Mouse (Mus musculus) heart, embryonic 16.5 days (tissue): Measurements from ENCODE around the gene Col11a2. TPM values are rescaled to one million over a fixed set of nuclear protein-coding genes. Genes with fewer than 3 reads are reported as not detected.

Source experiments
- ATAC-seq: fragments of 200-750 bp; cut with Nextera tagmentation; replicated peaks from 2 replicates; pipeline ENCODE4 v1.8.0; 2017; ENCODE audit warnings: moderate number of reproducible peaks; ENCODE audit not compliant: insufficient read depth, low FRiP score; ENCODE audit errors: extremely low read depth
- H3K27ac ChIP-seq: fragments of 300-500 bp; sonication (generic); 2 replicates; pipeline ENCODE4 v1.5.1; 2014; ENCODE audit warnings: mild to moderate bottlenecking, low read length, control low read depth, moderate library complexity
- H3K27me3 ChIP-seq: fragments of 300-500 bp; sonication (generic); 2 replicates; pipeline ENCODE4 v1.6.1; 2014; ENCODE audit warnings: low read length, mixed read lengths; ENCODE audit not compliant: control insufficient read depth, insufficient read depth
- H3K36me3 ChIP-seq: fragments of 300-500 bp; sonication (generic); 2 replicates; pipeline ENCODE4 v1.6.1; 2014; ENCODE audit not compliant: control insufficient read depth, insufficient read depth
- H3K4me1 ChIP-seq: fragments of 300-500 bp; sonication (generic); 2 replicates; pipeline ENCODE4 v1.6.1; 2014; ENCODE audit warnings: low read length, mixed read lengths; ENCODE audit not compliant: control insufficient read depth, insufficient read depth
- H3K4me2 ChIP-seq: fragments of 300-500 bp; sonication (generic); 2 replicates; pipeline ENCODE4 v1.6.1; 2014; ENCODE audit warnings: low read depth, mild to moderate bottlenecking, control low read depth, low read length
- H3K4me3 ChIP-seq: fragments of 300-500 bp; sonication (generic); 2 replicates; pipeline ENCODE4 v1.5.1; 2014; ENCODE audit warnings: mild to moderate bottlenecking, control low read depth, low read length
- H3K9ac ChIP-seq: fragments of 300-500 bp; sonication (generic); 2 replicates; pipeline ENCODE4 v1.6.1; 2014; ENCODE audit warnings: low read length, control low read depth
- H3K9me3 ChIP-seq: fragments of 300-500 bp; sonication (generic); replicated peaks from 2 replicates; pipeline ENCODE4 v1.6.1; 2016; ENCODE audit warnings: low read length; ENCODE audit not compliant: control insufficient read depth
- WGBS: fragments of 180-500 bp; shearing (Covaris S2); extraction: QIAGEN DNeasy Blood & Tissue Kit; methylation state at CpG from one replicate; pipeline ENCODE4 v1.1.7; 2014; 5-methylcytosine and 5-hydroxymethylcytosine counted together
- polyA plus RNA-seq: library from polyadenylated mRNA; unstranded; fragments of >200 nt; fragmentation: Nextera tagmentation; extraction: Ambion mirVana; gene quantifications from 2 replicates; pipeline ENCODE4 v1.2.1, GENCODE M21; 2015

The Col11a2 gene
- polyA plus RNA-seq, 1 experiment from 2014 or later = 1.2 TPM

DNA sequence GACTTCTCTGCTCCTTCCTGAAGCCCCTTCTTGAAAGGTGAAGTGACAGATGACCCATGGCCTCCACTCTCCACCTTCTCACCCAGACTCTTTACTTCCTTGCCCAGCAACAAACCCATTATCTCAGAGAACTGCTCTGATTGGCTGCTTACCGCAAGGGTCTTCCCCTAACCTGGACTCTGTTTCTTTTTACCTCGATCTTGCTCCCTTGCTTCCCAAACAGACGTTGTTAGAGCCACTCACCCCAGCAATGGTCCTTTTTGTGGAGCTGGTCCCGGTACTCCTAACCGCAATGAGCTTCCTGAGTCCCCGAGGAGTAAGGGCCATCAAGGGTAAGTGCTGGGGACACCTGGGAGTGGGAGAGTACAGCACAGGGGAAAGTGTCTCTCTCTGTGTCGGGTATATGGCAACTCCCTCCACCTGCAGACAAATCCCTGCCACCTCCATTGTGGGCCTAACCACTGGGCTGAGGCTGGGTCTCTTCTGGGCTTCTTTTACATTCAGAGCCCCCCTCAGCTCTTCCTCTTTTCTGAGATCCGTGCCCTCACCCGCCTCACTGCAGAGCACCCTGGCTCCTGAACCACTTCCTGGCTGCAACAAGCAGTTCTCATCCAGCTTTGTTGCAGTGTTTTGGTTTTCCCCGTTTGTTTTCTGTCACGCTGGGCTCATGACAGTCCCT is 53.1 kb downstream of the Col11a2 start, which contains the start of gene H2-Oa:
Gene H2-Oa (plus strand): TSS at position 144 of the 679 bp plus-strand sequence.
- Histone ChIP-seq H3K4me2 (peak within 1 kb of the TSS; percentile 10; the same call in 1 of the 2 replicates), H3K9me3 (no peaks in the 10 kb centered on the region), H3K4me3 (peak within 1 kb of the TSS; percentile 14; the same call in 1 of the 2 replicates), H3K27me3 (no peaks in the 10 kb centered on the region), H3K4me1 (no peaks in the 10 kb centered on the region), H3K36me3 (no peaks in the 10 kb centered on the region), H3K9ac (no peak within 1 kb of the TSS), H3K27ac (0 out of 2 replicates have a peak within 1 kb of the TSS, but pooled peaks have one; percentile 6)
- WGBS = 28% methylated on average over 11 of the region's 11 CpGs
- ATAC-seq = no peak

- no peak overlapping the region for H3K4me3 ChIP-seq
- H3K4me1 ChIP-seq = no peaks in the 10 kb centered on the region
- no peak overlapping the region for H3K27ac ChIP-seq
- H3K9me3 ChIP-seq = no peaks in the 10 kb centered on the region
- H3K9ac ChIP-seq = no peak overlapping the region
- no peak; the same call in 1 of the 2 replicates for ATAC-seq
- H3K4me2 ChIP-seq = no peak overlapping the region
- H3K36me3 ChIP-seq = no peaks in the 10 kb centered on the region
- 29% methylated on average over 7 of the region's 7 CpGs for WGBS
- H3K27me3 ChIP-seq = no peaks in the 10 kb centered on the region
Observed at GRCm38 (mm10) chr17:34093199-34093874, 54.1 kb downstream of the Col11a2 start.

GRCm38 (mm10) chr17:34094283-34095035 is 55.2 kb downstream of the Col11a2 start:
- H3K4me3 ChIP-seq = no peak overlapping the region
- H3K4me1 ChIP-seq = peaks cover 5% of the 10 kb centered on the region
- no peak for ATAC-seq
- no peaks in the 10 kb centered on the region for H3K9me3 ChIP-seq
- WGBS = 78% methylated on average over 27 of the region's 27 CpGs
- no peaks in the 10 kb centered on the region for H3K36me3 ChIP-seq
- no peak overlapping the region for H3K4me2 ChIP-seq
- H3K27me3 ChIP-seq = no peaks in the 10 kb centered on the region
- no peak overlapping the region for H3K9ac ChIP-seq
- H3K27ac ChIP-seq = no peak overlapping the region

DNA sequence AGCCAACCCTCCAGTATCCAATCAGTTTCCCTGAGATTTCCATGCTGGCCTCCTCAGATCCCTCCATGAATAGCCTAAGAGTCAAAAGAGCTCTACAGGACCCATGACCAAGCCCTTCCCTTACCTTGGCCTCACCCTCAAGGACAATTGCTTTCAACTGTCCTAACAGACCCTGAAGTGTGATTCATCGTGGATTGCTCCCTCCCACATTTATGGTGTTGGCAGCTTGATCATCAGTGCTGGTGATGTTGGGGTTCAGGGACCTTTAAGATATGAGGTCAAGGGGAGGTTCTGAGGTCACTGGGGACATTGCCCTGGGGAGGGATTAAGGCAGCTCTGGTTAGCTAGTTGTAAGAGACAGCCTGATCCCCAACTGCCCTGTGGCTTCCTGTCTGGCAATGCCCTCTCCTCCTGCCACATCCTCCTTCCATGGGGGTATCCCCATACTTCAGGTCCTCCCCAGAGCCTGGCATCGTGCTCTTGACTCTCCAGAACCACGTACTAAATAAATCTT is 57.3 kb downstream of the Col11a2 start:
- no peak for ATAC-seq
- H3K27ac ChIP-seq = no peak overlapping the region
- H3K4me1 ChIP-seq = peaks cover 8% of the 10 kb centered on the region
- no peak overlapping the region for H3K4me3 ChIP-seq
- no peak overlapping the region for H3K4me2 ChIP-seq
- H3K27me3 ChIP-seq = no peaks in the 10 kb centered on the region
- H3K9ac ChIP-seq = no peak overlapping the region
- H3K9me3 ChIP-seq = no peaks in the 10 kb centered on the region
- H3K36me3 ChIP-seq = no peaks in the 10 kb centered on the region
- 57% methylated on average over 3 of the region's 3 CpGs for whole genome bisulfite sequencing

DNA sequence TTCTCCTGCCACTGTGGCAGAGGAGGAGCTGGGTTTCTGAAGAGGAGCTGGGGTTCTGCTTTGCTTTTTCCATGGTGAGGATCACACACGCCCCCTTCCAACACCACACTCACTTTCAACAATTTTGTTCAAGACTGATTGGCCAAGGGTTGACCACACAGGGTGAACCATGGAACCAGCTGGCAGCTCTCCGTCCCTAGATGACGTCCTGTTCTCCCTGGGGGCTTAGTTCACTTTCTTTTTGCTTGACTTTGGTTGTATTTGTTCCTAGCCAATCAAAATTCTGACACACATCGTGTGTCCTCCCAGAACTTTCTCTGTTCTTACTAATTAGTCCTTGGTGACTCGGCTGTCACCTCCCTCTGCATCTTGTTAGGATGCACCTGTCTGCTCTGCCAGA is 58.0 kb downstream of the Col11a2 start:
- H3K4me3 ChIP-seq = no peak overlapping the region
- H3K9me3 ChIP-seq = no peaks in the 10 kb centered on the region
- H3K4me1 ChIP-seq = peaks cover 8% of the 10 kb centered on the region
- no peaks in the 10 kb centered on the region for H3K27me3 ChIP-seq
- H3K36me3 ChIP-seq = no peaks in the 10 kb centered on the region
- H3K27ac ChIP-seq = no peak overlapping the region
- WGBS = 62% methylated on average over 5 of the region's 5 CpGs
- ATAC-seq = no peak
- no peak overlapping the region for H3K4me2 ChIP-seq
- H3K9ac ChIP-seq = no peak overlapping the region

GRCm38 (mm10) chr17:34098709-34099479 is 59.7 kb downstream of the Col11a2 start:
- Histone ChIP-seq H3K4me2 (no peak overlapping the region), H3K9me3 (no peaks in the 10 kb centered on the region), H3K27ac (no peak overlapping the region), H3K9ac (no peak overlapping the region), H3K4me1 (peaks cover 8% of the 10 kb centered on the region), H3K4me3 (no peak overlapping the region), H3K36me3 (no peaks in the 10 kb centered on the region), H3K27me3 (no peaks in the 10 kb centered on the region)
- ATAC-seq = no peak
- 35% methylated on average over 10 of the region's 10 CpGs for WGBS

DNA sequence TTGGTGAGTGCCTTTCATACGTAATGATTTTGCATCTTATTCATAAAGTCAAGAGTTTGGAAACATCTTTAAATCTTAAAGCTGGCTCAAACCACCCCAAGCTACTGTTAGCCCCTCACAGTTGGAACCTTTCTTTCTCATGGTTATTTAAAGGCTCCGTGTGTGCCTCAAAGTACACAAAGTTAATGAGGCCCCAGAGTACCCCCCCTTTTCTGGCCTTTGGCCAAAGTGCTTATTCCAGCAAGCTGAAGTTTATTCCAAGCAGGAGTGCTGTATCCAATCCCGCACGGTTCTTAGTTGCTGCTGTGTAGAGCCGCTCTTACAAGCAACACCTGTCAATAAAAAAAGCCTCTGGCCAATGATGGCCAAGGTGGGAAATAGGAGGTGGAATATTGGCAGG is 60.3 kb downstream of the Col11a2 start:
- H3K9me3 ChIP-seq = no peaks in the 10 kb centered on the region
- no peak overlapping the region for H3K4me2 ChIP-seq
- no peak overlapping the region for H3K27ac ChIP-seq
- H3K9ac ChIP-seq = no peak overlapping the region
- H3K36me3 ChIP-seq = no peaks in the 10 kb centered on the region
- WGBS = 52% methylated on average over 5 of the region's 5 CpGs
- ATAC-seq = no peak
- no peaks in the 10 kb centered on the region for H3K27me3 ChIP-seq
- H3K4me1 ChIP-seq = peaks cover 8% of the 10 kb centered on the region
- no peak overlapping the region for H3K4me3 ChIP-seq

GRCm38 (mm10) chr17:34101185-34101584 is 61.9 kb downstream of the Col11a2 start:
- 0 out of 2 replicates have a peak, but pooled peaks have one; percentile 7 for ATAC-seq
- no peak overlapping the region for H3K4me3 ChIP-seq
- H3K4me1 ChIP-seq = peaks cover 8% of the 10 kb centered on the region
- no peak overlapping the region for H3K27ac ChIP-seq
- no peak overlapping the region for H3K4me2 ChIP-seq
- H3K9me3 ChIP-seq = no peaks in the 10 kb centered on the region
- H3K36me3 ChIP-seq = no peaks in the 10 kb centered on the region
- no peaks in the 10 kb centered on the region for H3K27me3 ChIP-seq
- H3K9ac ChIP-seq = no peak overlapping the region; the same call in 1 of the 2 replicates
- 25% methylated on average over 5 of the region's 5 CpGs for WGBS
